Mouse (Mus musculus) liver, postnatal 0 days (tissue): ENCODE data around the gene Fut9. TPM values are rescaled to one million over a fixed set of nuclear protein-coding genes. Genes with fewer than 3 reads are reported as not detected.
A peak's percentile ranks its signal among the peaks of the same experiment; 100 is the strongest.

ENCODE experiments used
- ATAC-seq: fragments of 200-750 bp; cut with Nextera tagmentation; 2 replicates; pipeline ENCODE4 v1.8.0; 2017; ENCODE audit warnings: mild to moderate bottlenecking, moderate library complexity
- DNase-seq: peaks from one replicate; pipeline ENCODE4 v3.0.0-alpha.2; 2016
- H3K27ac ChIP-seq: fragments of 300-500 bp; sonication (generic); 2 replicates; pipeline ENCODE4 v1.5.1; 2014; ENCODE audit warnings: antibody characterized with exemption, moderate library complexity, mild to moderate bottlenecking, low read depth
- H3K27me3 ChIP-seq: fragments of 300-500 bp; sonication (generic); 2 replicates; pipeline ENCODE4 v1.6.1; 2014; ENCODE audit warnings: low read length, control low read depth, mixed read lengths; ENCODE audit not compliant: insufficient read depth
- H3K36me3 ChIP-seq: fragments of 300-500 bp; sonication (generic); replicated peaks from 2 replicates; pipeline ENCODE4 v1.6.1; 2014; ENCODE audit warnings: mild to moderate bottlenecking, control low read depth, low read length, moderate library complexity, mixed read lengths; ENCODE audit not compliant: insufficient read depth
- H3K4me1 ChIP-seq: fragments of 300-500 bp; sonication (generic); 2 replicates; pipeline ENCODE4 v1.6.1; 2014; ENCODE audit warnings: antibody characterized with exemption, mild to moderate bottlenecking, control low read depth; ENCODE audit not compliant: insufficient read depth
- H3K4me2 ChIP-seq: fragments of 300-500 bp; sonication (generic); 2 replicates; pipeline ENCODE4 v1.6.1; 2014; ENCODE audit warnings: low read depth, mild to moderate bottlenecking, low read length, moderate library complexity, mixed read lengths
- H3K4me3 ChIP-seq: fragments of 300-500 bp; sonication (generic); 2 replicates; pipeline ENCODE4 v1.5.1; 2014; ENCODE audit warnings: low read depth, low read length
- H3K9ac ChIP-seq: fragments of 300-500 bp; sonication (generic); replicated peaks from 2 replicates; pipeline ENCODE4 v1.6.1; 2014; ENCODE audit warnings: mild to moderate bottlenecking, moderate library complexity
- H3K9me3 ChIP-seq: fragments of 300-500 bp; sonication (generic); 2 replicates; pipeline ENCODE4 v1.6.1; 2016; ENCODE audit warnings: mild to moderate bottlenecking, control low read depth, low read length, mixed read lengths
- CTCF ChIP-seq: sonication (generic); IDR thresholded peaks from 2 replicates; pipeline ENCODE4 v1.5.1; 2016; ENCODE audit warnings: antibody characterized with exemption, low read depth
- EP300 ChIP-seq: IDR thresholded peaks from 2 replicates; pipeline ENCODE4 v1.6.1; 2016; ENCODE audit warnings: antibody characterized with exemption, low read depth, mild to moderate bottlenecking
- WGBS: fragments of 180-500 bp; shearing (Covaris S2); extraction: QIAGEN DNeasy Blood & Tissue Kit; methylation state at CpG from one replicate; pipeline ENCODE4 v1.1.7; 2014; ENCODE audit not compliant: insufficient replicate concordance; 5-methylcytosine and 5-hydroxymethylcytosine counted together
- polyA plus RNA-seq: library from polyadenylated mRNA; unstranded; fragments of >200 nt; fragmentation: Nextera tagmentation; extraction: Ambion mirVana; gene quantifications from 2 replicates; pipeline ENCODE4 v1.2.1, GENCODE M21; 2015

The Fut9 gene
- polyA plus RNA-seq, 1 experiment from 2014 or later = not detected

DNA sequence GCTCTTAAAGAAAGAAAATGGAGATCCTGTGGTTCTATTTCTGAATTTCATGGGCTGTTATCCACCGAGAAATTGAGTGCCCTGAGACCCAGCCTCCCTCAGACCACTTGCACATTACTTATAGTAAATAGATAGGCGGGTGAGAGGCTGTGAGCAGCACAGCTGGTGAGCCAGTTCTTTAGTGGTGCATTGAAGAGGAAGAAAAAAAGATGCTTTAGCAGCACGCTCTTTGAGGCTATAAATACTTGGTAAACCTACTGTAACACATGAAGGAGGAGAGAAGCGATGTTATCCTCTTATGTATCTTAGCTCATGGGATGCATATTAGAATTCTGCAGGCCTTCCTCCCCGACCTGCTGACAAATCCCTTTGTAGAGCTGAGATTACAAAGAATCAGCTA is 58.5 kb downstream of the Fut9 start:
- Histone ChIP-seq H3K27me3 (no peaks in the 10 kb centered on the region), H3K27ac (no peak overlapping the region), H3K9ac (no peak overlapping the region), H3K4me2 (no peak overlapping the region), H3K36me3 (no peaks in the 10 kb centered on the region), H3K9me3 (no peaks in the 10 kb centered on the region), H3K4me3 (no peak overlapping the region), H3K4me1 (no peaks in the 10 kb centered on the region)
- no peak for ATAC-seq
- TF ChIP-seq CTCF (no peak), EP300 (no peak)
- 63% methylated on average over 5 of the region's 5 CpGs for WGBS
- DNase-seq = no peak

DNA sequence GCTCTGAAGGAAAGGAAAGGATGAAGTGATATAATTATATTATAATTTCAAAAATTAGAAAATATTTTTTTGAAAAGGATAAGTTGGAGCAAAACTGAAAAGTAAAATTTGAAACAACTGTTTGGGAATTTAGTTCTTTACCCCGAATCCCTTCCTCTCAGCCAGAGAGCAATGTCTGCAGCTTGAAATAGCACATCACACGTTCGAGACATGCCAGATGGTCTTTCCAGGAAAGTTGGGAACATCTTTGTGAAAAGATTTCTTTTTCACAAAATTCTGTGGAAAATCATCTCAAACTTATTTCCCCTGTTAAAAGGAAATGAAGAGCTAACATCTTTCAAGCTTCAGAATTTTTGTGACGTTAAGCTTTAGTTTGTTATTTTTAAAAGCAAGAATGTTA is 61.3 kb downstream of the Fut9 start:
- Histone ChIP-seq H3K27me3 (no peaks in the 10 kb centered on the region), H3K4me2 (no peak overlapping the region), H3K9ac (no peak overlapping the region), H3K4me3 (no peak overlapping the region), H3K27ac (no peak overlapping the region), H3K9me3 (no peaks in the 10 kb centered on the region), H3K4me1 (no peaks in the 10 kb centered on the region), H3K36me3 (no peaks in the 10 kb centered on the region)
- ATAC-seq = no peak
- no peak for TF ChIP-seq CTCF
- TF ChIP-seq EP300 = no peak
- no peak for DNase-seq
- 78% methylated on average over 4 of the region's 4 CpGs for WGBS

DNA sequence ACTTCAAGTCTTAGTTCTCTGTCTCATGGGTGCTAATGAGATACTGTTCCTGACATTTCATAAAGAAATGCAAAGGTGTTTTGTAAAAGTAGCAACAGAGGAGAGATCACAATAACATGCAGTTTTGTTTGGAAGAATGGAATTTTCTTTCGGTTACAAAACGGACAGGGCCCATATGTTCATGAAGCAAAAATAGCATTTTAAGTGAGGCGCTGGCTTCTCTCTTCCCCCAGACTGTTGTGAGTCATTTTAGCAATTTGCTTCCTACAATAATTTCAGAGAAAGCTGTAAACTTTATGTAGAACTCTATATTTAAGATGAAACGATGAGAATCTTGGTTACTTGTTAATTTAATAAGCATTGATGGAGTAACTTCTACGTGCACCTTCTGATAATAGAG is 78.5 kb downstream of the Fut9 start:
- H3K36me3 ChIP-seq = no peaks in the 10 kb centered on the region
- H3K9ac ChIP-seq = no peak overlapping the region
- DNase-seq (no peak), ATAC-seq (no peak)
- H3K27me3 ChIP-seq = no peaks in the 10 kb centered on the region
- no peak overlapping the region for H3K27ac ChIP-seq
- WGBS = 77% methylated on average over 5 of the region's 5 CpGs
- no peaks in the 10 kb centered on the region for H3K9me3 ChIP-seq
- no peak for TF ChIP-seq EP300
- TF ChIP-seq CTCF = no peak
- H3K4me2 ChIP-seq = no peak overlapping the region
- no peaks in the 10 kb centered on the region for H3K4me1 ChIP-seq
- no peak overlapping the region for H3K4me3 ChIP-seq

DNA sequence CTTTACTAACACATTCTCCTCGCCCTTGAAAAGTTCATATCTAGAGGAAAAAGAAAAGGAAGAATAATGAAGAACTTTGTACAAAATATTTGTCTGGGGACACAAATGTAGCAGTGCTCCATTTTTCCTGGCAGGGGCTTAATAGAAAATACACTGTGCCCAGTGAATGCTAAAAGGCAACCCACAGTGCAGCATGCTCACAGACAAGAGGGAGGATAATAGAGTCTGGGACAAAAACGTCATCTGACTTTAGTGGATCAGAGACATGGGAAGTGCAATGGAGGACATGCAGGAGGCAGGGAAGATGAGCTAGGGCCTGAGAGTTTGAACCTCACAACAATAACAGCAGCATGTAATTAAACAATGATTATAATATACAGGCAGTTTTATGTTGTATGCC is 86.1 kb downstream of the Fut9 start:
- DNase-seq = no peak
- Histone ChIP-seq H3K4me1 (no peaks in the 10 kb centered on the region), H3K9me3 (no peaks in the 10 kb centered on the region), H3K27me3 (no peaks in the 10 kb centered on the region), H3K36me3 (no peaks in the 10 kb centered on the region), H3K4me2 (no peak overlapping the region), H3K27ac (no peak overlapping the region), H3K9ac (no peak overlapping the region), H3K4me3 (no peak overlapping the region)
- TF ChIP-seq EP300 (no peak), CTCF (no peak)
- 68% methylated on average over 2 of the region's 2 CpGs for WGBS
- ATAC-seq = no peak

DNA sequence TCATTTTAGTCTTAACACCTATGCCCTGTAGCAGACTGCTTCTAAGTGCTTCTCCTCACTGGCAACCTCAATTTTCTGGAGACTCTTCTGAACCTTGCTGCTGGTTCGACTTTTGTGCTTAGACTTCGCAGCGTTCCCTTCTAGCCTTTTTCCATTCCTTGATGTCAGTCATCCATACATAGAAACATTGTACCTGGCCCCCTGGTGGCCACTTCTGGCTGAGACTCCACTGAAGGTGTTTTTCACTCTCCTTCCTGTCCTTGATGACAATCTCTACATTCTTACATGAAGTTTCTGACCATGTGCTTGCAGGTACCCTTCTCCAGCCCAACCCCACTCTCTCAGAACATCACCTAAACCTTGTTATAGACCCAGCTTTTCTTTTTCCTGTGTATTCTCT is 115.1 kb downstream of the Fut9 start:
- Histone ChIP-seq H3K4me3 (no peak overlapping the region), H3K27me3 (no peaks in the 10 kb centered on the region), H3K36me3 (no peaks in the 10 kb centered on the region), H3K27ac (no peak overlapping the region), H3K4me2 (no peak overlapping the region), H3K9ac (no peak overlapping the region), H3K4me1 (no peaks in the 10 kb centered on the region), H3K9me3 (no peaks in the 10 kb centered on the region)
- ATAC-seq = no peak
- DNase-seq = peak; percentile 14
- TF ChIP-seq CTCF (peak; percentile 30; the same call in 1 of the 2 replicates), EP300 (no peak)
- WGBS = 64% methylated on average over 3 of the region's 3 CpGs

DNA sequence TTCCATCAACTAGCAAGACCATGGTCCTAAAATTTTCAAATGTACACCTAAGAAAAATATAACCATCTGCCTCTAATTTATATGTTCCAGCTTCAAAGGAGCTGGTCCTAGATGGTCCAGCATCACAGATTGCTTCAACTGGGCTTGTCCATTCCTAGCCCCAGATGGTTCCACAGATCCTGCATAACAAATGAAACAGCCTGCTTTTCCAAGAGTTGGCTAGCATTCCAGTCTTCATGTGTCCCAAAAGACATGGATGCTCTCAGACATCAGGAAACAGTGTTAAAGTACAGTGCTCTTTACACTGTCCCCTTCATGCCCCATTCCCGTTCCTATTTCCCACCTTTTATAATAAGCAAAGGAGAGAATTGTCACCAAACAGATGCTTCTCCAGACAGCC is 135.8 kb downstream of the Fut9 start:
- Histone ChIP-seq H3K9me3 (no peaks in the 10 kb centered on the region), H3K4me3 (no peak overlapping the region), H3K4me2 (no peak overlapping the region), H3K27me3 (no peaks in the 10 kb centered on the region), H3K9ac (no peak overlapping the region), H3K4me1 (no peaks in the 10 kb centered on the region), H3K27ac (no peak overlapping the region), H3K36me3 (no peaks in the 10 kb centered on the region)
- DNase-seq = no peak
- ATAC-seq = no peak
- WGBS = 60% methylated on average over 1 of the region's 1 CpGs
- no peak for TF ChIP-seq EP300
- TF ChIP-seq CTCF = no peak

DNA sequence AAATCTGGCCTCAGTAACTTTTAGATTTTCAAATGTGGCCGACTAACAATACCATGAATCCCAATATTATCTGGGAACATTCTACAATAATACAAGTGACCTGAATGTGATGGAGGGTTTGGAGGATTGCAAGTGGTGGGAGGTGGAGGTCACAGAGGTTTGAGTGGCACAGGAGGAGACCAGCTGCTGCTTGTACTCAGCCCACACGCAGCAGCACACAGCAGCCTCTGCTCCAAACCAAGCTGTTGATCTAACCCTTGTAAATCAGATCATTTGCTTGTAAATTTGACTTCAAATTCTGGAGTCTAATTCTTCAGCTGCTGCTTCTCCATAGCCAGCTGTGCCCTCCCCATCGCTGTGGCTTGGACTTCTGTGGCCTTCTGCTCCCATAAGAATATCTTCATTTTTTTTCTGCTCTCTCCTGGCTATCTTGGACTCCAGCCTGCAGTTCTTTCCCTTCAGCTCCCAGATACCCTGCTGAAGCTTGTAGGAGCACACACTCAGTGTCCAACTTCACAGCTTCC is 138.8 kb downstream of the Fut9 start:
- ATAC-seq = no peak
- Histone ChIP-seq H3K36me3 (no peaks in the 10 kb centered on the region), H3K4me1 (no peaks in the 10 kb centered on the region), H3K27ac (no peak overlapping the region), H3K9ac (no peak overlapping the region), H3K4me2 (no peak overlapping the region), H3K4me3 (no peak overlapping the region), H3K9me3 (no peaks in the 10 kb centered on the region), H3K27me3 (no peaks in the 10 kb centered on the region)
- no peak for DNase-seq
- TF ChIP-seq EP300 = no peak
- TF ChIP-seq CTCF = no peak
- WGBS = 77% methylated on average over 3 of the region's 3 CpGs
